Mouse (Mus musculus): Measurements from ENCODE around the gene Map2k4.

DNA sequence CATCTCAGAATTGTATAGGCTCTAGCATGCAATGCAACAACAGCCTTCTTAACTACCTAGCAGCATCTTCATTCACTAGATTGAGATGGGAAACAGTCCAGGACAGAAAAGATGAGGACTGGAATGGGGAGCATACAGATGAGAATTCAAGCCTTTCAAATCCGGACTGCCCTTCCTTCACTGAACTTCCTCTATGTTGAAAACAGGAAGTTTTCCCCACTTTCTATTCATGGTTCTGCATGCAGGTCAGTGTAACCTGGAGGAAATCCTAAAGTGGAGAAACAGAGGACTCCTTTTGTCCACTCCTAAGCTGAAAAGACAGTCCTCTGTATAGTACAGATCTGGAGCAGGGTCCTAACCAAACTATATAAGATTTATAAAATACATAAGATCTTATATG, 68.1 kb downstream of the Map2k4 start:
- TF ChIP-seq POLR2A (IDR thresholded peaks at IDR 0.05; ENCODE audit: low read depth, low read length): no peak
- no peak for TF ChIP-seq CTCF (conservative IDR thresholded peaks at IDR 0.05; ENCODE audit: insufficient read depth, insufficient read length, low read depth, low read length)

All from kidney, adult 2 months (tissue).